Mouse (Mus musculus): ENCODE results near the gene Kctd2.
"Not testable (repeated sequence)": the region's sequence is repeated elsewhere in the genome, so short reads cannot be mapped to it uniquely, and the experiment has no call there.

Gene Kctd2

GRCm38 (mm10) chr11:115439326-115439725 is 19.4 kb downstream of the Kctd2 start:
- peak in 1 of 2 experiments; percentile 28 for DNase-seq (ENCODE audit: low read depth in 1 of 2, low spot score in 2 of 2)

- no peak for DNase-seq (ENCODE audit: low read depth in 1 of 2, low spot score in 2 of 2)
Observed at GRCm38 (mm10) chr11:115439906-115440595, 20.1 kb downstream of the Kctd2 start, which contains the start of gene Trim80. Gene Trim80, plus strand, starts transcription at chr11:115440545.

- DNase-seq (ENCODE audit: low read depth in 1 of 2, low spot score in 2 of 2), result no peak
Observed at GRCm38 (mm10) chr11:115441417-115441816, 21.5 kb downstream of the Kctd2 start.

GRCm38 (mm10) chr11:115446906-115447305 is 27.0 kb downstream of the Kctd2 start:
- DNase-seq (ENCODE audit: low read depth in 1 of 2, low spot score in 2 of 2), result no peak

GRCm38 (mm10) chr11:115447321-115447885 is 27.5 kb downstream of the Kctd2 start:
- no peak for DNase-seq (ENCODE audit: low read depth in 1 of 2, low spot score in 2 of 2)

GRCm38 (mm10) chr11:115448075-115448474 is 28.1 kb downstream of the Kctd2 start:
- DNase-seq (ENCODE audit: low read depth in 1 of 2, low spot score in 2 of 2), result no peak

- DNase-seq (ENCODE audit: low read depth in 1 of 2, low spot score in 2 of 2), result no peak
Observed at GRCm38 (mm10) chr11:115448998-115449397, 29.1 kb downstream of the Kctd2 start.

- DNase-seq (ENCODE audit: low read depth in 1 of 2, low spot score in 2 of 2), result no peak
Observed at GRCm38 (mm10) chr11:115450176-115450575, 30.2 kb downstream of the Kctd2 start.

GRCm38 (mm10) chr11:115451781-115452241 is 31.9 kb downstream of the Kctd2 start:
- no peak for DNase-seq (ENCODE audit: low read depth in 1 of 2, low spot score in 2 of 2)

- DNase-seq (ENCODE audit: low read depth in 1 of 2, low spot score in 2 of 2), result no peak
Observed at GRCm38 (mm10) chr11:115452281-115452860, 32.4 kb downstream of the Kctd2 start.

GRCm38 (mm10) chr11:115453306-115453705 is 33.4 kb downstream of the Kctd2 start:
- no peak for DNase-seq (ENCODE audit: low read depth in 1 of 2, low spot score in 2 of 2)

- not testable (repeated sequence) for DNase-seq (ENCODE audit: low read depth in 1 of 2, low spot score in 2 of 2)
Observed at GRCm38 (mm10) chr11:115454822-115455221, 34.9 kb downstream of the Kctd2 start.

- DNase-seq (ENCODE audit: low read depth in 1 of 2, low spot score in 2 of 2), result no peak
Observed at GRCm38 (mm10) chr11:115455619-115456018, 35.7 kb downstream of the Kctd2 start.

GRCm38 (mm10) chr11:115456182-115456581 is 36.3 kb downstream of the Kctd2 start:
- no peak for DNase-seq (ENCODE audit: low read depth in 1 of 2, low spot score in 2 of 2)

GRCm38 (mm10) chr11:115457405-115457804 is 37.5 kb downstream of the Kctd2 start:
- DNase-seq (ENCODE audit: low read depth in 1 of 2, low spot score in 2 of 2), result no peak

- no peak for DNase-seq (ENCODE audit: low read depth in 1 of 2, low spot score in 2 of 2)
Observed at GRCm38 (mm10) chr11:115460976-115461375, 41.0 kb downstream of the Kctd2 start.

GRCm38 (mm10) chr11:115461846-115462242 is 41.9 kb downstream of the Kctd2 start:
- no peak for DNase-seq (ENCODE audit: low read depth in 1 of 2, low spot score in 2 of 2)

- DNase-seq (ENCODE audit: low read depth in 1 of 2, low spot score in 2 of 2), result no peak
Observed at GRCm38 (mm10) chr11:115462243-115462891, 42.4 kb downstream of the Kctd2 start, which contains the start of gene Slc16a5. Gene Slc16a5, plus strand, starts transcription at chr11:115462474.

GRCm38 (mm10) chr11:115463397-115463796 is 43.5 kb downstream of the Kctd2 start:
- DNase-seq (ENCODE audit: low read depth in 1 of 2, low spot score in 2 of 2), result no peak

GRCm38 (mm10) chr11:115464851-115465250 is 44.9 kb downstream of the Kctd2 start:
- no peak for DNase-seq (ENCODE audit: low read depth in 1 of 2, low spot score in 2 of 2)

GRCm38 (mm10) chr11:115467217-115467618 is 47.3 kb downstream of the Kctd2 start:
- no peak for DNase-seq (ENCODE audit: low read depth in 1 of 2, low spot score in 2 of 2)

GRCm38 (mm10) chr11:115472183-115472582 is 52.3 kb downstream of the Kctd2 start:
- no peak for DNase-seq (ENCODE audit: low read depth in 1 of 2, low spot score in 2 of 2)
